Mouse (Mus musculus) limb, embryonic 10.5 days (tissue): Measurements from ENCODE around the gene Dock9. TPM values are rescaled to one million over a fixed set of nuclear protein-coding genes. Genes with fewer than 3 reads are reported as not detected.
"Not testable (repeated sequence)": the region's sequence is repeated elsewhere in the genome, so short reads cannot be mapped to it uniquely, and the experiment has no call there.

Experiments used
- DNase-seq: peaks from one replicate; pipeline ENCODE4 v3.0.0-alpha.2; 2017; ENCODE audit warnings: low spot score
- H3K27ac ChIP-seq: fragments of 300-500 bp; sonication (generic); 2 replicates; pipeline ENCODE4 v1.5.1; 2016; ENCODE audit warnings: mild to moderate bottlenecking
- H3K27me3 ChIP-seq: fragments of 300-500 bp; sonication (generic); 2 replicates; pipeline ENCODE4 v1.6.1; 2016; ENCODE audit warnings: low read depth, mild to moderate bottlenecking; ENCODE audit not compliant: poor library complexity, severe bottlenecking
- H3K36me3 ChIP-seq: fragments of 300-500 bp; sonication (generic); 2 replicates; pipeline ENCODE4 v1.6.1; 2016; ENCODE audit warnings: mild to moderate bottlenecking, moderate library complexity
- H3K4me1 ChIP-seq: fragments of 300-500 bp; sonication (generic); 2 replicates; pipeline ENCODE4 v1.6.1; 2016
- H3K4me3 ChIP-seq: fragments of 300-500 bp; sonication (generic); 2 replicates; pipeline ENCODE4 v1.5.1; 2016; ENCODE audit warnings: mild to moderate bottlenecking, moderate library complexity
- H3K9me3 ChIP-seq: fragments of 300-500 bp; sonication (generic); replicated peaks from 2 replicates; pipeline ENCODE4 v1.6.1; 2016; ENCODE audit warnings: mild to moderate bottlenecking
- WGBS: fragments of 180-500 bp; shearing (Covaris S2); methylation state at CpG from one replicate; pipeline ENCODE4 v1.1.7; 2016; 5-methylcytosine and 5-hydroxymethylcytosine counted together
- polyA plus RNA-seq: library from polyadenylated mRNA; unstranded; fragments of >200 nt; fragmentation: Nextera tagmentation; extraction: Ambion mirVana; gene quantifications from 2 replicates; pipeline ENCODE4 v1.2.1, GENCODE M21; 2016

Gene Dock9
- polyA plus RNA-seq, 1 experiment from 2014 or later = 4.0 TPM

- DNase-seq = no peak
- no peaks in the 10 kb centered on the region for H3K9me3 ChIP-seq
- no peaks in the 10 kb centered on the region for H3K36me3 ChIP-seq
- 65% methylated on average over 4 of the region's 4 CpGs for WGBS
- peaks cover 20% of the 10 kb centered on the region for H3K4me1 ChIP-seq
- no peak overlapping the region for H3K27ac ChIP-seq
- H3K4me3 ChIP-seq = no peak overlapping the region
- peaks cover 3% of the 10 kb centered on the region; the same call in 1 of the 2 replicates for H3K27me3 ChIP-seq
Observed at GRCm38 (mm10) chr14:121702534-121702933, 95.1 kb downstream of the Dock9 start.

GRCm38 (mm10) chr14:121700013-121700412, 97.6 kb downstream of the Dock9 start:
- WGBS = 74% methylated on average over 1 of the region's 1 CpGs
- no peak overlapping the region for H3K27ac ChIP-seq
- no peaks in the 10 kb centered on the region for H3K36me3 ChIP-seq
- no peak for DNase-seq
- H3K4me1 ChIP-seq = peaks cover 26% of the 10 kb centered on the region
- H3K4me3 ChIP-seq = no peak overlapping the region
- H3K9me3 ChIP-seq = no peaks in the 10 kb centered on the region
- H3K27me3 ChIP-seq = peaks cover 3% of the 10 kb centered on the region; the same call in 1 of the 2 replicates

DNA sequence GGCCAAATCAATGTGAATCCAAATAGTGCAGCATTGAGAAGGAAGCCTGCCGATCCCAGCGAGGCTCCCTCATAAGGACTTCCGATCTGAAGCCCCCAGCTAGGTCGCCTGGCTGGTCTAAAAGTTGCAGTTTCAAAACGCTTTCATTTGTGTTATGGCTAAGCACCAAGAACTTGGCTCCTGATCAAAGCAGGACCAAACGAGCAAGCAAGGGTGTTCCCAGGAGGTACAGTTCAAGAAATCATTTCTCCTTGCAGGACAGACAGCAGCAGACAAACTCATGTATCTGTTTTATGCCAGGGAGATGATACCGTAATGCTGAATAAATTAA, 99.1 kb downstream of the Dock9 start:
- DNase-seq = peak; percentile 34
- Histone ChIP-seq H3K4me1 (peaks cover 26% of the 10 kb centered on the region), H3K27me3 (peaks cover 3% of the 10 kb centered on the region; the same call in 1 of the 2 replicates), H3K27ac (peak overlapping the region; percentile 51; the same call in 1 of the 2 replicates), H3K36me3 (no peaks in the 10 kb centered on the region), H3K9me3 (no peaks in the 10 kb centered on the region), H3K4me3 (peak overlapping the region; percentile 39)
- WGBS = 49% methylated on average over 7 of the region's 7 CpGs

DNA sequence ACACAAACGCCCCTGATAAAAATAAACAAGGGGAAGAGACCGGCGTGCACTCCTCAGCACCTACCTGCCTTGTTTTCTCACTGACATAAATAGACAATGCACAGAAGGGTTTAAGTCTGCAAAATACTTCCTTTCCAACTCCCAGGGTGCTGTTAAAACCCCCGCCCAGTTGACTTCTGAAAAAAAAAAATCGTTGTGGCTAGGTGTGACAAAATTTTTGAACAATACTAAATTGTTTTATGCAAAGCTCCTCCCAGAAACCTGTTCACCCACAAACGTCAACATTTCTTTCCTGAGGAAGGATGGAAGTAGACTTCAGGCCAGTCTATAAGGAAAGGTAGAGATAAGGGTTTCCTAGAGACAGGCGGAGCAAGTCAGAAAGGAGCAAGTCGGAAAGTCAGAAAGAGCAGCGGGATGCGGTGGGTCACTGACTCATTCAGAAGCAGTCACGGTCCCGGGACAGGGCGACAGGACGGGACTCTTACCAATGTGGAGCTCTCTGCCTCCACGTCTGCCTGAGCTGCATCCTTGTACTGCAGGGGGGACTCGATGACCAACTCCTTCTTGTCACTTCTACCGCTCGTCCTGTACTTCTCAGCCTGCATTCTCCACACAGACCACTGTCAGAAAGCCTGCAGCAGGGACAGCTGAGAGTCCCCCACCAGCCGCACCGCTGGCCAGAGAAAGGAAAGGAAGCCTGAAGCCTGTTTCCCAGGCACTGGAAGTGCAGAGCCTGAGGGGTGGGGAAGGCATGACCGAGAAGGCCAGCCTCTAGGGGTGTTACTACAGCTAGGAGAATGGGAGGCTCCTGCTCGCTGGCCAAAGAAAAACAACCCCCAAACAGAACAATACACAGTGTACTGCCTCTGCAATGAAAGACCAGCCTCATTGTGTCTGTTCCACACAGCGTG, 99.7 kb downstream of the Dock9 start:
- no peaks in the 10 kb centered on the region for H3K9me3 ChIP-seq
- H3K27ac ChIP-seq = peak overlapping the region; percentile 51; the same call in 1 of the 2 replicates
- peaks cover 26% of the 10 kb centered on the region for H3K4me1 ChIP-seq
- H3K36me3 ChIP-seq = no peaks in the 10 kb centered on the region
- peak; percentile 38 for DNase-seq
- peak overlapping the region; percentile 39 for H3K4me3 ChIP-seq
- peaks cover 3% of the 10 kb centered on the region; the same call in 1 of the 2 replicates for H3K27me3 ChIP-seq
- 18% methylated on average over 23 of the region's 23 CpGs for WGBS

GRCm38 (mm10) chr14:121697143-121697680, 100.4 kb downstream of the Dock9 start:
- peaks cover 20% of the 10 kb centered on the region for H3K4me1 ChIP-seq
- no peak for DNase-seq
- peaks cover 3% of the 10 kb centered on the region; the same call in 1 of the 2 replicates for H3K27me3 ChIP-seq
- H3K36me3 ChIP-seq = no peaks in the 10 kb centered on the region
- peak overlapping the region; percentile 39 for H3K4me3 ChIP-seq
- no peaks in the 10 kb centered on the region for H3K9me3 ChIP-seq
- H3K27ac ChIP-seq = peak overlapping the region; percentile 7; the same call in 1 of the 2 replicates
- WGBS = 56% methylated on average over 9 of the region's 9 CpGs

DNA sequence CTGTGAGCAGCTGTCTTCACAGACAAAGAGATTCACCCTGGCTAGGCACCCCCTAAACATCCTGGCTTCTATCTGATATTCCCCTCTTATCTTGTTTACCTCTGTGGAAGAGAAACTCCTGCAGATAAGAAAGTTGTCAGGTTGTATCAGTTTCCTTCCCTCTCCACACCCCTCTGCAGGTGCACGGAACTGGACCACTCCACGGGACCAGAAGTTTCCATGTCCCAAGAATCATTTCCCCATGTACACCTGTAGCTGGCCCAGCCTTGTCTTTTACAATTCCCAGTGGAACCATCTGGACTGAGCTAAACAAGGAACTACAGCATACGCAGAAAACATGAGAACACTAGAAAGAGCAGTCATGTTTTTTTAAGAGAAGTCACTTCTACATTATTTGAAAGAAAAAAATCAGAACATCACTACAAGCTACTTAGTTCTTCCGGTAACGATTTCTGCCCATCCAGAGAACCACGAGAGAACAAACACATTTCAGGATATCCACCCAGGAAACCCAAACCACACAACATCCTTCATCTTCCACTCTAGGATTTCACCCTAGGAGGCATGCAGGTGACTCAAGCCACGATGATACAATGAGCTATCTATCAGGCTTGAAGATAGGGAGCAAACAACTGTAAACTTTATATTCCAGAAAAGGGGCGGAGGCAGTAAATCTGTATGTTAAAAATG, 101.1 kb downstream of the Dock9 start:
- WGBS = 84% methylated on average over 8 of the region's 8 CpGs
- DNase-seq = no peak
- Histone ChIP-seq H3K4me3 (no peak overlapping the region; the same call in 1 of the 2 replicates), H3K27me3 (peaks cover 3% of the 10 kb centered on the region; the same call in 1 of the 2 replicates), H3K36me3 (no peaks in the 10 kb centered on the region), H3K9me3 (no peaks in the 10 kb centered on the region), H3K27ac (peak overlapping the region; percentile 7; the same call in 1 of the 2 replicates), H3K4me1 (peaks cover 20% of the 10 kb centered on the region)

DNA sequence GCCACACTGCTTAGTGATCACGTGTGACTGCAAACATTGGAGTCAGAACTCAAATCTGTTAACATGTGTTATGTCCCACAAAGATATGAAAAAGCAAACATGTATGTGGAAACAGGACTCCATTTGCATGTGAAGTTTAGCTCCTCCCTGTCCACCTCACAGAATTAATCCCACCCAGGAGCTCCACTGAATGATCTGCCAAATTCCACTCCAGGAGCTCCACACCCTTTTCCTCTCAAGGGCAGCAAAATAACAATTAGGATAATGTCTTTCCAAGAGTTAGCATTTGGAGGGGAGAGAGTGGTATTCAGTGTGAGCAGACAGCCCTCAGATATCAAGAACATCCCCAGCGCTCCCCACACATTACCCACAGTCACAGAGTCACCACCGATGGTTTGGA, 102.9 kb downstream of the Dock9 start:
- Histone ChIP-seq H3K9me3 (no peaks in the 10 kb centered on the region), H3K4me3 (no peak overlapping the region), H3K27ac (no peak overlapping the region), H3K36me3 (no peaks in the 10 kb centered on the region), H3K4me1 (peaks cover 20% of the 10 kb centered on the region), H3K27me3 (peaks cover 3% of the 10 kb centered on the region; the same call in 1 of the 2 replicates)
- WGBS = 93% methylated on average over 3 of the region's 3 CpGs
- DNase-seq = no peak

DNA sequence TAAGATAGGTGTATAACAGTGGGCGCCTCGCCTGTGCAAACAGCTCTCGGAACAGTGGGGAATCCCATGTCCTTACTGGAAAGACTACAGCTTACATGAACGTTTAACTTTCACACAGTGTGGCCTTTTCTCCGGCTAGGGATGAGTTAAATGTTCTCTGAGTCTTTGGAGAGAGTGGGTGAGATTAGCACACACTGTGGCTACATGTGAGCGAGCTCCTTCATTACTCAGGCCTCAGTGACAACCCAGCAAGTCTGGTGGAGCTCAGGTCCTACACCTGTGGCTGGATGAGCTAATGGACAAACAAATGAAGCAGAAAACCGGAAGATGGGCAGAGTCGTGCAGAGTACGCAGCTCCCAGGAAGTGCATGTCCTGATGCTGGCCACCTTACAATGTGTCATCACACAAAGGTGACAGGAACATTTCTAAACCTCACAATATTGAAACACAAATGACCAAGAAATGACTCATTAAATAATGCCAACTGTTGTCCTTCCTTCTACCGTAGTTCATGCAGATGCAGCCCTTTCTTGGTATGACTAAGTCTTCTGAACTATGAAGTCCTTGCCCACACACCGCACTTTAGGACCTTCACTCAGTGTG, 103.5 kb downstream of the Dock9 start:
- Histone ChIP-seq H3K27ac (no peak overlapping the region), H3K36me3 (no peaks in the 10 kb centered on the region), H3K4me3 (no peak overlapping the region), H3K9me3 (no peaks in the 10 kb centered on the region), H3K27me3 (peaks cover 3% of the 10 kb centered on the region; the same call in 1 of the 2 replicates), H3K4me1 (peaks cover 20% of the 10 kb centered on the region)
- DNase-seq = no peak
- 93% methylated on average over 11 of the region's 11 CpGs for whole genome bisulfite sequencing

GRCm38 (mm10) chr14:121689649-121690048, 108.0 kb downstream of the Dock9 start:
- 52% methylated on average over 4 of the region's 5 CpGs for WGBS
- not testable (repeated sequence) for H3K27me3 ChIP-seq, H3K9me3 ChIP-seq, H3K4me3 ChIP-seq, H3K36me3 ChIP-seq, DNase-seq, H3K27ac ChIP-seq, H3K4me1 ChIP-seq

GRCm38 (mm10) chr14:121688175-121688574, 109.5 kb downstream of the Dock9 start:
- no peaks in the 10 kb centered on the region for H3K9me3 ChIP-seq
- H3K4me3 ChIP-seq = no peak overlapping the region
- H3K27ac ChIP-seq = no peak overlapping the region
- peaks cover 9% of the 10 kb centered on the region for H3K4me1 ChIP-seq
- DNase-seq = no peak
- H3K36me3 ChIP-seq = no peaks in the 10 kb centered on the region
- WGBS = 84% methylated on average over 1 of the region's 1 CpGs
- H3K27me3 ChIP-seq = no peaks in the 10 kb centered on the region

DNA sequence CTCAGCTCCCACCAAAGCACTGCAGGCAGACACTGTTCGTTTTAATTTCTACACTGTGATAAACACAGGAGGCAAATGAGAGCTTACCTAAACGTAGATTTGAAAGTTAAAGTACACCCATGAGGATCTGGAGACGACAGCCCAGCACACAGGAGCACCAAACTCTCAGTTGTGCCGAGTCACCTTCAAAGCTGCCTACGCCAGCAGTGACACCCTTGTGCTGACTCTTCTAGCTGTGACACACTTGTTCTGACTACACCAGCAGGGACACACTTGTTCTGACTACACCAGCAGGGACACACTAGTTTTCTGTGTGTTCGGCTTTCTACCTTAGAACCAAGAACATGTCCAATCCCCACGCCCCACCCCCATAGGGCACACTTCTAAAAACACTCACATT, 110.4 kb downstream of the Dock9 start:
- 80% methylated on average over 7 of the region's 7 CpGs for WGBS
- no peak overlapping the region for H3K27ac ChIP-seq
- H3K4me3 ChIP-seq = no peak overlapping the region
- H3K36me3 ChIP-seq = no peaks in the 10 kb centered on the region
- no peaks in the 10 kb centered on the region for H3K27me3 ChIP-seq
- DNase-seq = no peak
- peaks cover 9% of the 10 kb centered on the region for H3K4me1 ChIP-seq
- no peaks in the 10 kb centered on the region for H3K9me3 ChIP-seq

GRCm38 (mm10) chr14:121678913-121679312, 118.7 kb downstream of the Dock9 start:
- Histone ChIP-seq H3K27ac (no peak overlapping the region), H3K36me3 (no peaks in the 10 kb centered on the region), H3K4me1 (peaks cover 31% of the 10 kb centered on the region), H3K9me3 (no peaks in the 10 kb centered on the region), H3K27me3 (no peaks in the 10 kb centered on the region), H3K4me3 (no peak overlapping the region)
- 90% methylated on average over 5 of the region's 5 CpGs for WGBS
- no peak for DNase-seq
